Mouse (Mus musculus) fat pad, adult 2 months (tissue): ENCODE data around the gene Itga9.

ENCODE experiments used
- DNase-seq: peaks from one replicate; pipeline ENCODE4 v3.0.0-alpha.2; 2011; ENCODE audit warnings: low read depth, low spot score; ENCODE audit errors: extremely low read depth

Gene Itga9

GRCm38 (mm10) chr9:118867851-118868250 is 261.4 kb downstream of the Itga9 start:
- no peak for DNase-seq

- DNase-seq, result no peak
These were observed 264.6 kb downstream of the Itga9 start for GRCm38 (mm10) chr9:118871089-118871488.

GRCm38 (mm10) chr9:118873031-118873430 is 266.5 kb downstream of the Itga9 start:
- DNase-seq, result no peak

GRCm38 (mm10) chr9:118873596-118873995 is 267.1 kb downstream of the Itga9 start:
- no peak for DNase-seq

- no peak for DNase-seq
These were observed 269.2 kb downstream of the Itga9 start for GRCm38 (mm10) chr9:118875705-118876104.

GRCm38 (mm10) chr9:118876902-118877301 is 270.4 kb downstream of the Itga9 start:
- DNase-seq, result no peak

- no peak for DNase-seq
These were observed 271.0 kb downstream of the Itga9 start for GRCm38 (mm10) chr9:118877365-118878008.

- no peak for DNase-seq
These were observed 272.1 kb downstream of the Itga9 start for GRCm38 (mm10) chr9:118878596-118878995.

GRCm38 (mm10) chr9:118881281-118881945 is 274.9 kb downstream of the Itga9 start:
- no peak for DNase-seq

- no peak for DNase-seq
These were observed 275.4 kb downstream of the Itga9 start for GRCm38 (mm10) chr9:118881946-118882284.

- DNase-seq, result no peak
These were observed 276.7 kb downstream of the Itga9 start for GRCm38 (mm10) chr9:118883150-118883549.

GRCm38 (mm10) chr9:118885785-118886184 is 279.3 kb downstream of the Itga9 start:
- DNase-seq, result no peak

GRCm38 (mm10) chr9:118887201-118887600 is 280.7 kb downstream of the Itga9 start:
- DNase-seq, result no peak

GRCm38 (mm10) chr9:118887734-118888133 is 281.2 kb downstream of the Itga9 start:
- no peak for DNase-seq

- DNase-seq, result no peak
These were observed 283.7 kb downstream of the Itga9 start for GRCm38 (mm10) chr9:118890149-118890548.

- DNase-seq, result no peak
These were observed 284.2 kb downstream of the Itga9 start for GRCm38 (mm10) chr9:118890645-118891044.

- DNase-seq, result no peak
These were observed 284.6 kb downstream of the Itga9 start for GRCm38 (mm10) chr9:118891068-118891467.

- DNase-seq, result no peak
These were observed 285.1 kb downstream of the Itga9 start for GRCm38 (mm10) chr9:118891593-118891992.

GRCm38 (mm10) chr9:118895101-118895500 is 288.6 kb downstream of the Itga9 start:
- DNase-seq, result no peak

GRCm38 (mm10) chr9:118900677-118901076 is 294.2 kb downstream of the Itga9 start:
- DNase-seq, result no peak

- DNase-seq, result no peak
These were observed 295.4 kb downstream of the Itga9 start for GRCm38 (mm10) chr9:118901917-118902316.

- no peak for DNase-seq
These were observed 301.6 kb downstream of the Itga9 start for GRCm38 (mm10) chr9:118907934-118908620.
